In genomic region chr17:22739581-22740178, GRCm38 (mm10) we compare ENCODE assay signal across 8 mouse cellular contexts.
A peak's percentile ranks its signal among the peaks of the same experiment; 100 is the strongest.
DNase-seq lines count a peak whose midpoint lies in the region; ATAC-seq and TF ChIP-seq lines count a peak whose summit lies in the region.

No protein-coding gene starts in this region.

- H3K9me3 ChIP-seq in G1E (replicated peaks) = no peaks in the 10 kb centered on the region
- H3K9me3 ChIP-seq in forebrain, embryonic 14.5 days (replicated peaks; ENCODE audit: control insufficient read depth, low read length) = peaks cover 5% of the 10 kb centered on the region; the same call in 1 of the 2 replicates
- no peaks in the 10 kb centered on the region for H3K9me3 ChIP-seq in liver, embryonic 16.5 days (replicated peaks; ENCODE audit: control insufficient read depth, low read length)
- peaks cover 16% of the 10 kb centered on the region for H3K9me3 ChIP-seq in neural tube, embryonic 13.5 days

- H3K4me3 ChIP-seq in G1E (ENCODE audit: low read depth, low read length) = peak overlapping the region; percentile 74
- peak overlapping the region; percentile 66 for H3K4me3 ChIP-seq in forebrain, embryonic 14.5 days (ENCODE audit: low read depth, low read length)
- peak overlapping the region; percentile 67 for H3K4me3 ChIP-seq in liver, embryonic 16.5 days (ENCODE audit: low read depth, low read length)
- peak overlapping the region; percentile 61 for H3K4me3 ChIP-seq in neural tube, embryonic 13.5 days
- H3K4me3 ChIP-seq in thymus, adult 2 months (ENCODE audit: control insufficient read depth, insufficient read depth, low read length) = peak overlapping the region; percentile 77

- 1% methylated on average over 25 of the region's 25 CpGs for WGBS in forebrain, embryonic 14.5 days
- under 1% methylated on average over 25 of the region's 25 CpGs for WGBS in large intestine, adult 2 months
- under 1% methylated on average over 25 of the region's 25 CpGs for WGBS in liver, embryonic 16.5 days (ENCODE audit: insufficient replicate concordance)
- WGBS in neural tube, embryonic 13.5 days = under 1% methylated on average over 25 of the region's 25 CpGs
- under 1% methylated on average over 25 of the region's 25 CpGs for WGBS in thymus, adult 2 months

- peak overlapping the region; percentile 82 for H3K9ac ChIP-seq in forebrain, embryonic 14.5 days (ENCODE audit: low read length)
- peak overlapping the region; percentile 47; the same call in 1 of the 2 replicates for H3K9ac ChIP-seq in liver, embryonic 16.5 days (ENCODE audit: low read depth, low read length)
- H3K9ac ChIP-seq in neural tube, embryonic 13.5 days = peak overlapping the region; percentile 85

- no peaks in the 10 kb centered on the region for H3K27me3 ChIP-seq in G1E (ENCODE audit: insufficient read depth, low read length)
- no peaks in the 10 kb centered on the region for H3K27me3 ChIP-seq in forebrain, embryonic 14.5 days (replicated peaks; ENCODE audit: control insufficient read depth, insufficient read depth, low read length)
- no peaks in the 10 kb centered on the region for H3K27me3 ChIP-seq in liver, embryonic 16.5 days (ENCODE audit: control insufficient read depth, insufficient read depth, low read depth, low read length)
- no peaks in the 10 kb centered on the region for H3K27me3 ChIP-seq in neural tube, embryonic 13.5 days
- H3K27me3 ChIP-seq in thymus, adult 2 months (ENCODE audit: control insufficient read depth, insufficient read depth, low read length) = no peaks in the 10 kb centered on the region

- peak; percentile 27 for DNase-seq in G1E (ENCODE audit: low spot score)
- DNase-seq in forebrain, embryonic 14.5 days (ENCODE audit: low spot score) = peak; percentile 89
- DNase-seq in heart, postnatal 14 days = peak; percentile 58 to 63
- DNase-seq in large intestine, adult 2 months (ENCODE audit: low read depth, low spot score) = peak; percentile 47
- peak; percentile 52 for DNase-seq in thymus, adult 2 months

- H3K4me1 ChIP-seq in G1E (ENCODE audit: insufficient read depth, low read depth, low read length) = peaks cover 23% of the 10 kb centered on the region
- H3K4me1 ChIP-seq in forebrain, embryonic 14.5 days (ENCODE audit: control insufficient read depth, insufficient read depth, low read length) = no peaks in the 10 kb centered on the region
- H3K4me1 ChIP-seq in liver, embryonic 16.5 days (ENCODE audit: control insufficient read depth, low read depth, low read length) = no peaks in the 10 kb centered on the region
- peaks cover 14% of the 10 kb centered on the region for H3K4me1 ChIP-seq in neural tube, embryonic 13.5 days (replicated peaks)
- peaks cover 5% of the 10 kb centered on the region; the same call in 1 of the 2 replicates for H3K4me1 ChIP-seq in thymus, adult 2 months (replicated peaks; ENCODE audit: control insufficient read depth, insufficient read depth, low read length)

- no peak for TF ChIP-seq CTCF in G1E (IDR thresholded peaks at IDR 0.05; ENCODE audit: low read depth, low read length)
- TF ChIP-seq CTCF in thymus, adult 2 months (IDR thresholded peaks at IDR 0.05; ENCODE audit: borderline replicate concordance, control insufficient read depth, extremely low read depth, insufficient read depth, low read length, poor library complexity) = no peak

- H3K36me3 ChIP-seq in G1E (replicated peaks) = peaks cover 13% of the 10 kb centered on the region
- H3K36me3 ChIP-seq in forebrain, embryonic 14.5 days (ENCODE audit: control insufficient read depth, insufficient read depth, low read length) = peaks cover 5% of the 10 kb centered on the region; the same call in 1 of the 2 replicates
- no peaks in the 10 kb centered on the region for H3K36me3 ChIP-seq in liver, embryonic 16.5 days (ENCODE audit: control insufficient read depth, insufficient read depth)
- peaks cover 21% of the 10 kb centered on the region for H3K36me3 ChIP-seq in neural tube, embryonic 13.5 days
- H3K36me3 ChIP-seq in thymus, adult 2 months (ENCODE audit: control insufficient read depth, insufficient read depth, low read length) = no peaks in the 10 kb centered on the region

- ATAC-seq in G1E (ENCODE audit: extremely low read depth, insufficient number of reproducible peaks, low FRiP score, poor library complexity, severe bottlenecking) = peak; percentile 93
- ATAC-seq in cerebellum, adult (ENCODE audit: insufficient number of reproducible peaks, low FRiP score, low TSS enrichment) = peak; percentile 81
- ATAC-seq in forebrain, embryonic 14.5 days = peak; percentile 96
- peak; percentile 76 for ATAC-seq in liver, embryonic 16.5 days (ENCODE audit: low read depth)
- peak; percentile 93 for ATAC-seq in neural tube, embryonic 13.5 days (ENCODE audit: low read depth)

- TF ChIP-seq POLR2A in thymus, adult 2 months (IDR thresholded peaks at IDR 0.05; ENCODE audit: control insufficient read depth, extremely low read depth, insufficient read depth, low read length, poor library complexity) = no peak

- peak overlapping the region; percentile 53 for H3K4me2 ChIP-seq in forebrain, embryonic 14.5 days (ENCODE audit: low read length)
- H3K4me2 ChIP-seq in liver, embryonic 16.5 days (ENCODE audit: low read depth, low read length) = peak overlapping the region; percentile 53
- peak overlapping the region; percentile 64 for H3K4me2 ChIP-seq in neural tube, embryonic 13.5 days

- intact Hi-C loops in heart, postnatal 14 days (cut with DNase I) = no loop called here

- H3K27ac ChIP-seq in forebrain, embryonic 14.5 days (ENCODE audit: low read depth, low read length) = peak overlapping the region; percentile 86
- no peak overlapping the region for H3K27ac ChIP-seq in liver, embryonic 16.5 days (ENCODE audit: low read length)
- H3K27ac ChIP-seq in neural tube, embryonic 13.5 days (replicated peaks) = peak overlapping the region; percentile 94
- peak overlapping the region; percentile 57; the same call in 1 of the 2 replicates for H3K27ac ChIP-seq in thymus, adult 2 months (ENCODE audit: control insufficient read depth, insufficient read depth, low read length)

Comparison
In these comparisons a context has a peak if more than half of its experiments do, and no peak if none do; other contexts are left out.
1. DNase-seq: peak in every context shown above with its lines; median percentile 89 in forebrain, embryonic 14.5 days; 60 in heart, postnatal 14 days; 52 in thymus, adult 2 months; 47 in large intestine, adult 2 months; 27 in G1E.